Mouse (Mus musculus): ENCODE data around the gene Rps6kc1.

DNA sequence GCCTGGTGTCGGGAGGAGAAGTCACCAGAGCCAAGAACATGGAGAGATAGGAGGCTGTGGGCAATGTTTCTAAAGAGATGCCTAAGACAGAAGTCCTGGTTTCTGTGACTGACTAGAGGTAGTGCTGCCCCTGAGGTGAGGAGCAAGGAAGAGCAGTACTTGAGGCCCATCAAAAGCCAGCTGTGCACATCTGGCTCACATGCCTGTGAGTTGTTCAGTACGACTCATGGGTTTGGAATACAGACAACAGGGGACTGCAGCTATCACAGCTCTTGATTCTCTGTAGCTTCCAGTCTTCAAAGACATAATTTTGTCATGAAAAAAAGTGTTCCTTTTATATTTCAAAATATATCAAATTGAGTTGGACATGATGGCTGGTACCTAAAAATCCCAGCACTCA lies 10.5 kb downstream of the Rps6kc1 start:
- TF ChIP-seq KAT2A (IDR thresholded peaks at IDR 0.05; ENCODE audit: insufficient replicate concordance, low read length) (no peak), CTCF (conservative IDR thresholded peaks at IDR 0.05 in 1 of 2, IDR thresholded peaks at IDR 0.05 in 1 of 2; ENCODE audit: low read depth in 2 of 2, low read length in 2 of 2) (no peak), CHD1 (IDR thresholded peaks at IDR 0.05; ENCODE audit: low read depth, low read length) (no peak), ZNF384 (IDR thresholded peaks at IDR 0.05; ENCODE audit: low read depth, low read length) (no peak), POLR2AphosphoS2 (IDR thresholded peaks at IDR 0.05; ENCODE audit: low read depth, low read length) (no peak), BHLHE40 (IDR thresholded peaks at IDR 0.05; ENCODE audit: low read depth, low read length) (no peak)

All from CH12.LX (cell line).